Mouse (Mus musculus): ENCODE measurements around the gene Mfsd4a.
A peak's percentile ranks its signal among the peaks of the same experiment; 100 is the strongest.

The Mfsd4a gene

GRCm38 (mm10) chr1:132016691-132017090 lies 51.2 kb downstream of the Mfsd4a start:
- DNase-seq (ENCODE audit: low read depth in 1 of 2, low spot score in 2 of 2) = no peak

- DNase-seq (ENCODE audit: low read depth in 1 of 2, low spot score in 2 of 2) = no peak
Observed at GRCm38 (mm10) chr1:132014800-132015199, 53.1 kb downstream of the Mfsd4a start.

GRCm38 (mm10) chr1:132012861-132013260 lies 55.0 kb downstream of the Mfsd4a start:
- no peak for DNase-seq (ENCODE audit: low read depth in 1 of 2, low spot score in 2 of 2)

GRCm38 (mm10) chr1:132011785-132012184 lies 56.1 kb downstream of the Mfsd4a start:
- DNase-seq (ENCODE audit: low read depth in 1 of 2, low spot score in 2 of 2) = no peak

GRCm38 (mm10) chr1:132010632-132011501 lies 57.0 kb downstream of the Mfsd4a start:
- DNase-seq (ENCODE audit: low read depth in 1 of 2, low spot score in 2 of 2) = peak; percentile 60 to 61

GRCm38 (mm10) chr1:132008881-132009644 lies 58.8 kb downstream of the Mfsd4a start:
- DNase-seq (ENCODE audit: low read depth in 1 of 2, low spot score in 2 of 2) = no peak

GRCm38 (mm10) chr1:132007828-132008827 lies 59.7 kb downstream of the Mfsd4a start:
- DNase-seq (ENCODE audit: low read depth in 1 of 2, low spot score in 2 of 2) = peak; percentile 63 to 82

GRCm38 (mm10) chr1:132007282-132007815 lies 60.5 kb downstream of the Mfsd4a start, which contains the start of gene Elk4:
Gene Elk4, plus strand, starts transcription at chr1:132007607.
- peak; percentile 56 to 85 for DNase-seq (ENCODE audit: low read depth in 1 of 2, low spot score in 2 of 2)

GRCm38 (mm10) chr1:132006721-132007120 lies 61.1 kb downstream of the Mfsd4a start:
- DNase-seq (ENCODE audit: low read depth in 1 of 2, low spot score in 2 of 2) = no peak

- DNase-seq (ENCODE audit: low read depth in 1 of 2, low spot score in 2 of 2) = no peak
Observed at GRCm38 (mm10) chr1:132006046-132006445, 61.8 kb downstream of the Mfsd4a start.

- no peak for DNase-seq (ENCODE audit: low read depth in 1 of 2, low spot score in 2 of 2)
Observed at GRCm38 (mm10) chr1:132005466-132005865, 62.4 kb downstream of the Mfsd4a start.

GRCm38 (mm10) chr1:132004574-132005180 lies 63.2 kb downstream of the Mfsd4a start:
- no peak for DNase-seq (ENCODE audit: low read depth in 1 of 2, low spot score in 2 of 2)

- DNase-seq (ENCODE audit: low read depth in 1 of 2, low spot score in 2 of 2) = no peak
Observed at GRCm38 (mm10) chr1:132003817-132004216, 64.0 kb downstream of the Mfsd4a start.

- no peak for DNase-seq (ENCODE audit: low read depth in 1 of 2, low spot score in 2 of 2)
Observed at GRCm38 (mm10) chr1:132003111-132003510, 64.8 kb downstream of the Mfsd4a start.

GRCm38 (mm10) chr1:132001880-132002330 lies 66.0 kb downstream of the Mfsd4a start:
- DNase-seq (ENCODE audit: low read depth in 1 of 2, low spot score in 2 of 2) = no peak

GRCm38 (mm10) chr1:132000506-132000905 lies 67.4 kb downstream of the Mfsd4a start:
- no peak for DNase-seq (ENCODE audit: low read depth in 1 of 2, low spot score in 2 of 2)

GRCm38 (mm10) chr1:131995062-131995461 lies 72.8 kb downstream of the Mfsd4a start:
- peak in 1 of 2 experiments; percentile 34 for DNase-seq (ENCODE audit: low read depth in 1 of 2, low spot score in 2 of 2)

- no peak for DNase-seq (ENCODE audit: low read depth in 1 of 2, low spot score in 2 of 2)
Observed at GRCm38 (mm10) chr1:131993169-131994040, 74.5 kb downstream of the Mfsd4a start.

- no peak for DNase-seq (ENCODE audit: low read depth in 1 of 2, low spot score in 2 of 2)
Observed at GRCm38 (mm10) chr1:131992561-131993001, 75.3 kb downstream of the Mfsd4a start.
